Mouse (Mus musculus): Measurements from ENCODE around the gene Nckap5. TPM values are rescaled to one million over a fixed set of nuclear protein-coding genes. Genes with fewer than 3 reads are reported as not detected.

Nckap5 gene
- total and polyA plus RNA-seq, 3 experiments: not detected

GRCm38 (mm10) chr1:126405543-126405942 is 425.1 kb downstream of the Nckap5 start:
- H3K4me1 ChIP-seq (ENCODE audit: control insufficient read depth in 1 of 2, insufficient read depth in 2 of 2, low read length in 2 of 2): no peaks in the 10 kb centered on the region
- no peaks in the 10 kb centered on the region for H3K79me2 ChIP-seq (ENCODE audit: control insufficient read depth, insufficient read depth, low read length, poor library complexity)
- H3K4me3 ChIP-seq (ENCODE audit: control insufficient read depth in 1 of 2, insufficient read depth in 1 of 2, low read depth in 2 of 2, low read length in 2 of 2): no peak overlapping the region
- H3K9me3 ChIP-seq (replicated peaks; ENCODE audit: insufficient read depth, low read length): no peaks in the 10 kb centered on the region
- no peak overlapping the region for H3K27ac ChIP-seq (ENCODE audit: control insufficient read depth, low read depth, low read length)
- no peak for DNase-seq (ENCODE audit: low read depth, low spot score)
- no peak for TF ChIP-seq RCOR1 (IDR thresholded peaks at IDR 0.05; ENCODE audit: low read depth, low read length)
- no peaks in the 10 kb centered on the region for H3K36me3 ChIP-seq (ENCODE audit: control insufficient read depth in 1 of 2, insufficient read depth in 2 of 2, low read length in 2 of 2)
- H3K27me3 ChIP-seq (ENCODE audit: control insufficient read depth in 1 of 2, insufficient read depth in 2 of 2, low read length in 2 of 2): no peaks in the 10 kb centered on the region
- no peak overlapping the region for H3K9ac ChIP-seq (ENCODE audit: control insufficient read depth, low read depth, low read length, poor library complexity, severe bottlenecking)

DNA sequence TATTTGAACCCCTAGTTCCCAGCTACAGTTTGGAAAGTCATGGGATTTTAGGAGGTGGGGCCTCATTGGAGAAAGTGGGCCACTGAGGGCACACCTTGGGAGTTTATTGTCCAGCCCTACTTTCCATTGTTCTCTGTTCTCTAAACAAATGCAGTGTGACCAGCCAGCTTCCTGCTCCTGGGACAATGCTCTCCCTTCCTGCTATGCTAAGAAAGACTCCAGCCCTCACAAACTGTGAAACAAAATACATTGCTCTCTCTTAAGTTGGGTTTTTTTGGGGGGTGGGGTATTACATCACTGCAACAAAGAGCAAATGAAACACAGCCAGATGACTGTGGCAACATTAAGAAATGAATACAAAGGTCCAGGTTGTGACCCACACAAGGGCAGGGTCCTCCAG is 426.6 kb downstream of the Nckap5 start:
- Histone ChIP-seq H3K27me3 (ENCODE audit: control insufficient read depth in 1 of 2, insufficient read depth in 2 of 2, low read length in 2 of 2) (no peaks in the 10 kb centered on the region), H3K9me3 (replicated peaks; ENCODE audit: insufficient read depth, low read length) (no peaks in the 10 kb centered on the region), H3K4me1 (ENCODE audit: control insufficient read depth in 1 of 2, insufficient read depth in 2 of 2, low read length in 2 of 2) (no peaks in the 10 kb centered on the region), H3K27ac (ENCODE audit: control insufficient read depth, low read depth, low read length) (no peak overlapping the region), H3K36me3 (ENCODE audit: control insufficient read depth in 1 of 2, insufficient read depth in 2 of 2, low read length in 2 of 2) (no peaks in the 10 kb centered on the region), H3K9ac (ENCODE audit: control insufficient read depth, low read depth, low read length, poor library complexity, severe bottlenecking) (no peak overlapping the region), H3K79me2 (ENCODE audit: control insufficient read depth, insufficient read depth, low read length, poor library complexity) (no peaks in the 10 kb centered on the region), H3K4me3 (ENCODE audit: control insufficient read depth in 1 of 2, insufficient read depth in 1 of 2, low read depth in 2 of 2, low read length in 2 of 2) (no peak overlapping the region)
- DNase-seq (ENCODE audit: low read depth, low spot score): no peak
- TF ChIP-seq EP300 (IDR thresholded peaks at IDR 0.05; ENCODE audit: low read depth in 1 of 2, low read length in 2 of 2): no peak
- no peak for TF ChIP-seq E2F4 (IDR thresholded peaks at IDR 0.05; ENCODE audit: borderline replicate concordance, low read depth, low read length)
- no peak for TF ChIP-seq RAD21 (IDR thresholded peaks at IDR 0.05; ENCODE audit: low read depth, low read length)
- no peak for TF ChIP-seq SIN3A (IDR thresholded peaks at IDR 0.05; ENCODE audit: low read length)
- TF ChIP-seq BHLHE40 (IDR thresholded peaks at IDR 0.05; ENCODE audit: borderline replicate concordance, low read depth, low read length): no peak
- no peak for TF ChIP-seq GATA1 (IDR thresholded peaks at IDR 0.05; ENCODE audit: low read depth, low read length)
- no peak for TF ChIP-seq KAT2A (conservative IDR thresholded peaks at IDR 0.05; ENCODE audit: low read depth, low read length)
- no peak for TF ChIP-seq POLR2AphosphoS5 (IDR thresholded peaks at IDR 0.05; ENCODE audit: borderline replicate concordance, low read depth, low read length)
- no peak for TF ChIP-seq MXI1 (IDR thresholded peaks at IDR 0.05; ENCODE audit: low read depth, low read length)
- no peak for TF ChIP-seq USF1 (IDR thresholded peaks at IDR 0.05; ENCODE audit: low read depth, low read length)
- no peak for TF ChIP-seq NRF1 (IDR thresholded peaks at IDR 0.05; ENCODE audit: insufficient read depth, low read depth, low read length, poor library complexity, severe bottlenecking)
- TF ChIP-seq MYB (IDR thresholded peaks at IDR 0.05; ENCODE audit: low read depth, low read length): no peak
- no peak for TF ChIP-seq TBP (IDR thresholded peaks at IDR 0.05; ENCODE audit: low read depth, low read length)

- Histone ChIP-seq H3K27me3 (ENCODE audit: control insufficient read depth in 1 of 2, insufficient read depth in 2 of 2, low read length in 2 of 2) (no peaks in the 10 kb centered on the region), H3K36me3 (ENCODE audit: control insufficient read depth in 1 of 2, insufficient read depth in 2 of 2, low read length in 2 of 2) (no peaks in the 10 kb centered on the region), H3K9me3 (replicated peaks; ENCODE audit: insufficient read depth, low read length) (no peaks in the 10 kb centered on the region), H3K4me3 (ENCODE audit: control insufficient read depth in 1 of 2, insufficient read depth in 1 of 2, low read depth in 2 of 2, low read length in 2 of 2) (no peak overlapping the region), H3K9ac (ENCODE audit: control insufficient read depth, low read depth, low read length, poor library complexity, severe bottlenecking) (no peak overlapping the region), H3K79me2 (ENCODE audit: control insufficient read depth, insufficient read depth, low read length, poor library complexity) (no peaks in the 10 kb centered on the region), H3K27ac (ENCODE audit: control insufficient read depth, low read depth, low read length) (no peak overlapping the region), H3K4me1 (ENCODE audit: control insufficient read depth in 1 of 2, insufficient read depth in 2 of 2, low read length in 2 of 2) (no peaks in the 10 kb centered on the region)
- TF ChIP-seq SMC3 (IDR thresholded peaks at IDR 0.05; ENCODE audit: low read depth, low read length): no peak
- TF ChIP-seq MYC (IDR thresholded peaks at IDR 0.05; ENCODE audit: low read depth, low read length): no peak
- no peak for TF ChIP-seq TAL1 (IDR thresholded peaks at IDR 0.05; ENCODE audit: low read length)
- no peak for TF ChIP-seq ZNF384 (IDR thresholded peaks at IDR 0.05; ENCODE audit: low read depth, low read length)
- TF ChIP-seq MXI1 (IDR thresholded peaks at IDR 0.05; ENCODE audit: low read depth, low read length): no peak
- TF ChIP-seq ZMIZ1 (IDR thresholded peaks at IDR 0.05; ENCODE audit: low read depth, low read length): no peak
- TF ChIP-seq TBP (IDR thresholded peaks at IDR 0.05; ENCODE audit: low read depth, low read length): no peak
- no peak for TF ChIP-seq SIN3A (IDR thresholded peaks at IDR 0.05; ENCODE audit: low read length)
- no peak for TF ChIP-seq ELF1 (IDR thresholded peaks at IDR 0.05; ENCODE audit: low read depth, low read length)
- no peak for TF ChIP-seq CTCF (IDR thresholded peaks at IDR 0.05 in 2 of 3, conservative IDR thresholded peaks at IDR 0.05 in 1 of 3; ENCODE audit: control insufficient read depth in 1 of 3, insufficient read depth in 1 of 3, low read depth in 2 of 3, low read length in 3 of 3, poor library complexity in 1 of 3, severe bottlenecking in 1 of 3)
- no peak for TF ChIP-seq E2F4 (IDR thresholded peaks at IDR 0.05; ENCODE audit: borderline replicate concordance, low read depth, low read length)
- DNase-seq (ENCODE audit: low read depth, low spot score): no peak
Observed at GRCm38 (mm10) chr1:126391204-126391603, 439.4 kb downstream of the Nckap5 start.

Measured in MEL (cell line).